Mouse (Mus musculus): ENCODE data around the gene Mettl25.

The Mettl25 gene

GRCm38 (mm10) chr10:105753831-105754605 lies 87.2 kb downstream of the Mettl25 start:
- no peak for DNase-seq (ENCODE audit: low spot score)

GRCm38 (mm10) chr10:105746019-105746418 lies 95.2 kb downstream of the Mettl25 start:
- DNase-seq (ENCODE audit: low spot score) = no peak

- DNase-seq (ENCODE audit: low spot score) = no peak
Measured at GRCm38 (mm10) chr10:105741736-105742135, 99.4 kb downstream of the Mettl25 start.

GRCm38 (mm10) chr10:105738942-105739341 lies 102.2 kb downstream of the Mettl25 start:
- no peak for DNase-seq (ENCODE audit: low spot score)

GRCm38 (mm10) chr10:105727798-105728197 lies 113.4 kb downstream of the Mettl25 start:
- DNase-seq (ENCODE audit: low spot score) = no peak

- DNase-seq (ENCODE audit: low spot score) = no peak
Measured at GRCm38 (mm10) chr10:105727353-105727752, 113.8 kb downstream of the Mettl25 start.

- no peak for DNase-seq (ENCODE audit: low spot score)
Measured at GRCm38 (mm10) chr10:105714844-105715243, 126.3 kb downstream of the Mettl25 start.

GRCm38 (mm10) chr10:105714366-105714765 lies 126.8 kb downstream of the Mettl25 start:
- no peak for DNase-seq (ENCODE audit: low spot score)

- DNase-seq (ENCODE audit: low spot score) = peak; percentile 5
Measured at GRCm38 (mm10) chr10:105713222-105713621, 128.0 kb downstream of the Mettl25 start.
